Mouse (Mus musculus) spleen, postnatal 10 days (tissue): Measurements from ENCODE around the gene Gm21970.

ENCODE experiments used
- DNase-seq, 2 experiments: peaks; one replicate each; pipeline ENCODE4 v3.0.0; 2021 to 2022; ENCODE audit warnings: low spot score in 2 of 2

The Gm21970 gene

DNA sequence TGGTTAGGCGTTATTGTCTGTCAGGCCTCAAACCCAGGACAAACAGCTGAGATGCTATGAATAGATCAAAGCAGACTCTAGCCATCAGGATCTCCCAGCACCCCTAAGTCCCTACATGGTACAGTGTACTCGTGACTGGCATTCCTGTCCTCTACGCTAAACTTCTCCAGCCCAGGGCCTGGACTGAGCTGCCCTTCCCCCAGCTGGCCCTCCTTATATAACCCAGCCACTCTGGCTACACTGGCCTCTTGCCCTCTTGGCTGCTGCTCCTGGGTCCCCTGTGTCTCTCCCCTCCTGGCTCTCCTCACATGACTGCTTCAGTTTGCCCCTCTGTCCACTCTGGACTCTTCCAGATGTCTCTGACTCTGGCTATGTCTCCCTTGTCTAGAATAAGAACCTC, 71.1 kb downstream of the Gm21970 start:
- no peak for DNase-seq

DNA sequence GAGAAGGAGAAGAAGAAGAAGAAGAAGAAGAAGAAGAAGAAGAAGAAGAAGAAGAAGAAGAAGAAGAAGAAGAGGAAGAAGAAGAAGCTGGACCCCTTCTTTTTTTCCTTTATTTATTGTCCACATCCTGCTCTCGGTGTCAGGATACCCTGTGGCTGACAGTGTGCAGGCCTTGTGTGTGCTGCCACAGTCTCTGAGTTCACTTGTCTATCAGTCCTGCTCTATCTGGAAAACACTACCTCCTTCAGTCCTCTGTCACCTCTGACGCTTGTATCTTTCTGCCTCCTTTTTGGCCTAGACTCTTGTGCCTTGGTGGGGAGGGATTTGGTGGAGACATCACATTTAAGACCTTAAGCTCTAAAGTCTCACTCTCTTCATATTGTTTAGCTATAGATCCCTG, 71.9 kb downstream of the Gm21970 start:
- no peak for DNase-seq

DNA sequence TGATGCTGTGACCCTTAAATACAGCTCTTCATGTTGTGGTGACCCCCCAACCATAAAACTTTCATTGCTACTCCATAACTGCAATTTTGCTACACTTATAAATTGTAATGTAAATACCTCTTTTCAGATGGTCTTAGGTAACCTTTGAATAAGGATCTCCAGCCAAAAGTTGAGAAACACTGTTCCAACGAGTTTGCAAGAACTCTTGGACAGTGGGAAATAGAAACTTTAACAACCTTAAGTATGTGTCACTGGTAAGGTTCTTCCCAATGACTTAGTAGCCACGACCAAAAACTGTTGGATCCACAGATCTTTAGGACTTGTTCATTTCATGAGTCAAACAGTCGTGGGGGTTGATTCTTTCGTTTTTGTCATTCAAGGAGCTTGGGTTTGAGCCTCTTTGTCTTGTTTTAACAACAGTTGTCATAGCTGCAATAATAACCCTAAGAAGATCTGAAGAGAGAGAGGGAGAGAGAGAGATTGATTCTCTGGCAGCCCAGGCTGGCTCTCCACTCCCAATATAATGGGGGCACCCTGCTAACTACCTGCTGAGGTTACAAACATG, 72.4 kb downstream of the Gm21970 start:
- DNase-seq: no peak

DNA sequence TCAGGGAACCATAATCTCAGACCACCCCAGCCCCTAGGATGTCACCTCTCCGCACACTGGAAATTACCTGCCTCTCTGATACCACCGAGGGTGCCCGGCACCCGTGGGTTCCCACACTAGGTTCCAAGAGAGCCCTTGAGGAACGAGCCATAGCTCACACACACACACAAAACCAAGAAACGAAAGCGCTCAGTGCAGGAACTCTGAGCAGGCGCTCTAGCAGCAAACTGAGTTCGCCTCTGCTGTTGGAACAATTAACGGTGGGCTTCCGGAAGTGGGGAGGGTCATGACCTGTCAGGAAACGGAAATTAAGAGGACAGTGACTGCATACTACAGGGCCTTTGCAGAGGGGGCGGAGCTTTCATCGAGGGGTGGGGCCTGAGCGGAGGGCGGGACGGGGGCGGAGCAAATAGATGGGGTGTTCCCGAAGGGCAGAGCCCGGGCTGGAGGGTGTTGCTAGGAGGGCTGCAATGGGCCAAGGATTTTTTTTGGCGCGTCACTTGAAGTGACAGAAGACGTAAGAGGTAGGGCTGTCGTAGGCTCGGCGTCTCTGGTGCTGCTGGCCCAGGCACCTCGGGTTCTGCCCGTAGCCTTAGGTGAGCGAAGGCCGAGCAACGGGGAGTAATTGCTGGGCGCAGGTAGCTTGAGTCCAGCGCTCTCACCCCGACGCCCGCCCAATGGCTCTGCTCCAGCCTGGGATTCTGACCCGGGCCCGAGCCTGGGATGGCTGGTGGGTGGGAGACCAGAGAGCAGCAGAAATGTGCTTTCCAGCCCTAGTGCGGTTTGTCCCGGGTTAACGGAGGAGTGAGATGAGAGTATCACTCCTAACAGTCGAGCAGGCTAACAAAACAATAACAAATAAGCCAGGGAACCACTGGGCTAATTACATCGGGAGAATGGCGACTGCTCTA, 73.3 kb downstream of the Gm21970 start:
- DNase-seq: peak; percentile 89 to 97

DNA sequence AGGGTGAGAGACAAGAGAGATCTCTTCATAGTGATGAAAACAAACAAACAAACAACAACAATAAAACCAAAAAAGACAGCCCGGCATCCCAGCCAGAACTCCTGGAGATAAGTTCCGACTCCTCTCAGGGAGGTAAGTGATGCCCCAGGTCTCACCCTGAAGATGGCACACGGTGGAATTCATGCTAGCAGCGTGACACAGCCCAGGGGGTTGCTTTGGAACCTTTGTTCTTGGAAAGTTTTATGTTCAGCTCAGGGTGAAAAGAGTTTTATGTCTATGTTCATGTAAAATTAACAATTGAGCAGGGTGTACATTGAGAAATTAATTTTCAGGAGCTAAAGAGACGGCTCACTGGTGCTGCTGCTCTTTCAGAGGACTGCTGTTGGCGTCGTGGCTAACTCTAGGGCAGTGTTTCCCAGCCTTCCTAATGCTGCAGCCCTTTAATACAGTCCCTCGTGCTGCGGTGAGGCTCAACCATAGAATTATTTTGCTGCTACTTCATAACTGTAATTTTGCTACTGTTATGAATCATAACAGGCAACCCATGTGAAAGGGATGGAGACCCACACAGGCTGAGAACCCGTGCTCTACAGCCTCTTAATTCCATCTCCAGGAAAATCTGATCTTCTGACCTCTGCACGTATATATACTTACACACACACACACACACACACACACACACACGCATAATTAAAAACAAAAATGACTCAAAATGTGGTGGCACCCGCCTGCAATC, 74.2 kb downstream of the Gm21970 start:
- peak in 1 of 2 experiments; percentile 43 for DNase-seq

DNA sequence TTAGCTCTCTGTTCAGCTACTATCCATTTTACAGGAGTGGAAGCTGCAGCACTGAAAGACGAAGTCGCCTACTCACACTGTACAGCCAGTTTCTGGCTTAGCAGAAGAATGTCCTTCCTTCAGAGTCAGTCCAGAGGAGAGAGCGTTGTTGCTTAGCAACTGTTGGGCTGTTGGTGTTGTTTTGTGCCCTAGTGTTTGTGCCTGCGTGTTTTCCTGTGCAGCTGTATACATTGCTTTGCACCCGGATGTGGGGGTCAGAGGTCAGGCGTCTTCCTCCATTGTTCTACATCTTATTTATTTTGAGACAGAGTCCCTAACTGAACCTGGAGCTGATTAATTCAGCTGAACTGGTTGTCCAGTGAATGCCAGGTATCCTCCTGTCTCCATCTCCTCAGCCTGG, 75.0 kb downstream of the Gm21970 start:
- DNase-seq: no peak
